Mouse (Mus musculus) naive thymus-derived CD4-positive, alpha-beta T cell, adult 5 months (primary cell): ENCODE measurements around the gene Gm21863. TPM values are rescaled to one million over a fixed set of nuclear protein-coding genes. Genes with fewer than 3 reads are reported as not detected.

Experiments
- polyA plus RNA-seq: library from polyadenylated mRNA; unstranded; fragments of 100-300 nt; shearing (Covaris generic); gene quantifications from one replicate; pipeline ENCODE4 v1.2.1, GENCODE M21; 2017

Gene Gm21863
- not detected for polyA plus RNA-seq

GRCm38 (mm10) chr12:19953869-19954555 lies at the start of gene Gm21863:
Gene Gm21863, plus strand, starts transcription at chr12:19954505.

